In the genomic region with DNA sequence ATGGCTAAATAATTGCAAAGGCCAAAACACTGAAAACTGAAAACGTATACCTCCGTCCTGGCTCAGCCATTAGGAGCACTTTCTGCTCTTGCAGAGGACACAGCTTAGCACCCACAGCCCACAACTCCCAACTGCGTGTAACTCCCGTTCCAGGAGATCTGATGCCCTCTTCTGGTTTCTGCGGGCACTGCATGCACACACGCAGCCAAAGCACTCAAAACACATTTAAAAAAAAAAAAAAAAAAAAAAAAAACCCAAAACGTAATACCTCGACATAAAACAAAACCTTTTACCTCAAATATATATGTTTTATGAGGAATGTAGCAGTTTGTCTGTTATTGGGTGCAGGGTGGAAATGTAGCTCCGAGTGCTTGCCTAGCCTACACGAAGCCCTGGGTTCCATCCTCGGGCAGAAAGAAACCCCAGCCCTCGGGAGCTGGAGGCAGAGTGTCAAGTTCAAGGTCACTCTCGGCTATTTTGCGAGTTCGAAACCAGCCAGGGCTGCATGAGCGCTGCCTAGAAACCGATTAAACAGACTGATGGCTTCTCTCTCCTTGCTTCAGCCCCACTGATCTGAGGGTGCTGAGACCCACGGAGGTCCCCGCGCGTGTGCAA, we compare ENCODE assay signal across 8 mouse cellular contexts. TPM values are rescaled to one million over a fixed set of nuclear protein-coding genes. Genes with fewer than 3 reads are reported as not detected.
A peak's percentile ranks its signal among the peaks of the same experiment; 100 is the strongest.
DNase-seq lines count a peak whose midpoint lies in the region; TF ChIP-seq lines count a peak whose summit lies in the region.

No protein-coding gene starts in this region.

- H3K27ac ChIP-seq in gastrocnemius, adult 2 months, result peak overlapping the region; percentile 97

- intact Hi-C loops in gastrocnemius, adult 2 months (cut with DNase I), result loop anchor here (5.0 to 10.0 kb wide), 4 partner anchors 70 to 592 kb away; partner anchors contain the start of genes Bccip, Ctbp2 and Fgfr2

- peak; percentile 65 for DNase-seq in WW6 (ENCODE audit: low read depth, low spot score)
- peak; percentile 88 to 94 for DNase-seq in cerebellum, postnatal 4 days (ENCODE audit: low spot score in 2 of 2)
- DNase-seq in gastrocnemius, adult 2 months, result peak; percentile 90
- DNase-seq in hindlimb bud, embryonic 11.5 days (ENCODE audit: extremely low spot score, low read depth, low spot score), result peak; percentile 87
- DNase-seq in left cerebral cortex, adult 8-10 months (ENCODE audit: low spot score in 2 of 2), result peak; percentile 72 to 93
- DNase-seq in right cerebral cortex, postnatal 10 days (ENCODE audit: low spot score in 2 of 2), result peak; percentile 89 to 94
- peak; percentile 82 for DNase-seq in urinary bladder, postnatal 25 days (ENCODE audit: low spot score)

- H3K27me3 ChIP-seq in megakaryocyte, embryonic 14.5 days (replicated peaks), result no peaks in the 10 kb centered on the region

- peak overlapping the region; percentile 90 for H3K4me3 ChIP-seq in gastrocnemius, adult 2 months
- peak overlapping the region; percentile 99 for H3K4me3 ChIP-seq in megakaryocyte, embryonic 14.5 days (replicated peaks)

- H3K36me3 ChIP-seq in megakaryocyte, embryonic 14.5 days (replicated peaks; ENCODE audit: low read length), result peaks cover 25% of the 10 kb centered on the region

- peaks cover 14% of the 10 kb centered on the region for H3K4me1 ChIP-seq in megakaryocyte, embryonic 14.5 days

- no peaks in the 10 kb centered on the region for H3K9me3 ChIP-seq in megakaryocyte, embryonic 14.5 days

- TF ChIP-seq CTCF in gastrocnemius, adult 2 months (IDR thresholded peaks at IDR 0.05), result peak; percentile 90

RNA-seq across cellular contexts. Expression of gene Edrf1, which starts 0.5 kb away (rescaled TPM):
- 1 to 10 TPM; 8.5 TPM for total RNA-seq in gastrocnemius, adult 2 months (2021)
- 10 to 100 TPM; 22.1 to 24.3 (median 22.8) TPM for total RNA-seq in left cerebral cortex, adult 8-10 months (2022)
- 1.2 TPM in 1 of 2 replicates, not detected in the other for polyA plus RNA-seq in megakaryocyte, embryonic 14.5 days (2012; ENCODE audit: insufficient read depth, low replicate concordance)

RNA-seq across cellular contexts. Expression of gene Tex36, which starts 34.9 kb away (rescaled TPM):
- total RNA-seq in gastrocnemius, adult 2 months (2021), result not detected
- total RNA-seq in left cerebral cortex, adult 8-10 months (2022), result not detected
- polyA plus RNA-seq in megakaryocyte, embryonic 14.5 days (2012; ENCODE audit: insufficient read depth, low replicate concordance), result not detected in 2 replicates

RNA-seq across cellular contexts. Expression of gene Mmp21, which starts 43.0 kb away (rescaled TPM):
- total RNA-seq in gastrocnemius, adult 2 months (2021), result not detected
- total RNA-seq in left cerebral cortex, adult 8-10 months (2022), result under 1 TPM in 1 of 4 experiments, not detected in 3; 0.13 TPM
- not detected in 2 replicates for polyA plus RNA-seq in megakaryocyte, embryonic 14.5 days (2012; ENCODE audit: insufficient read depth, low replicate concordance)

Comparison
In these comparisons a context has a peak if more than half of its experiments do, and no peak if none do; other contexts are left out.
1. Peak in every context shown above with its lines: DNase-seq, H3K4me3 ChIP-seq and H3K27ac ChIP-seq.